Mouse (Mus musculus): ENCODE measurements around the gene Arhgef17. TPM values are rescaled to one million over a fixed set of nuclear protein-coding genes. Genes with fewer than 3 reads are reported as not detected.
"Not testable (repeated sequence)": the region's sequence is repeated elsewhere in the genome, so short reads cannot be mapped to it uniquely, and the experiment has no call there.

The Arhgef17 gene
- polyA plus RNA-seq, 1 experiment from 2014 or later: 10.7 TPM

GRCm38 (mm10) chr7:100847131-100847530 is 84.8 kb downstream of the Arhgef17 start:
- no peaks in the 10 kb centered on the region for H3K9me3 ChIP-seq (ENCODE audit: control insufficient read depth, low read length)
- H3K9ac ChIP-seq (ENCODE audit: low read length): no peak overlapping the region
- H3K27ac ChIP-seq (ENCODE audit: low read depth, low read length): no peak overlapping the region
- no peak for ATAC-seq (ENCODE audit: insufficient read depth, low FRiP score, low TSS enrichment)
- no peak overlapping the region for H3K4me3 ChIP-seq (ENCODE audit: low read depth, low read length)
- 90% methylated on average over 6 of the region's 6 CpGs for WGBS
- H3K36me3 ChIP-seq (ENCODE audit: control insufficient read depth, insufficient read depth, low read length): no peaks in the 10 kb centered on the region; the same call in 1 of the 2 replicates
- peaks cover 5% of the 10 kb centered on the region; the same call in 1 of the 2 replicates for H3K4me1 ChIP-seq (ENCODE audit: control insufficient read depth, insufficient read depth, low read length)
- no peaks in the 10 kb centered on the region for H3K27me3 ChIP-seq (ENCODE audit: control insufficient read depth, insufficient read depth, low read length)
- no peak for DNase-seq (ENCODE audit: low spot score)
- H3K4me2 ChIP-seq (ENCODE audit: low read depth): no peak overlapping the region

- not testable (repeated sequence) for H3K4me2 ChIP-seq (ENCODE audit: low read depth); DNase-seq (ENCODE audit: low spot score); H3K27me3 ChIP-seq (ENCODE audit: control insufficient read depth, insufficient read depth, low read length); H3K4me3 ChIP-seq (ENCODE audit: low read depth, low read length); H3K9me3 ChIP-seq (ENCODE audit: control insufficient read depth, low read length); H3K27ac ChIP-seq (ENCODE audit: low read depth, low read length); H3K36me3 ChIP-seq (ENCODE audit: control insufficient read depth, insufficient read depth, low read length); H3K4me1 ChIP-seq (ENCODE audit: control insufficient read depth, insufficient read depth, low read length); ATAC-seq (ENCODE audit: insufficient read depth, low FRiP score, low TSS enrichment); H3K9ac ChIP-seq (ENCODE audit: low read length)
- WGBS: 72% methylated on average over 7 of the region's 7 CpGs
Observed at GRCm38 (mm10) chr7:100846033-100846432, 85.9 kb downstream of the Arhgef17 start.

GRCm38 (mm10) chr7:100845412-100845811 is 86.5 kb downstream of the Arhgef17 start:
- DNase-seq (ENCODE audit: low spot score) (no peak), ATAC-seq (ENCODE audit: insufficient read depth, low FRiP score, low TSS enrichment) (no peak)
- no peaks in the 10 kb centered on the region for H3K4me1 ChIP-seq (ENCODE audit: control insufficient read depth, insufficient read depth, low read length)
- no peak overlapping the region for H3K9ac ChIP-seq (ENCODE audit: low read length)
- peaks cover 3% of the 10 kb centered on the region for H3K36me3 ChIP-seq (ENCODE audit: control insufficient read depth, insufficient read depth, low read length)
- no peak overlapping the region for H3K27ac ChIP-seq (ENCODE audit: low read depth, low read length)
- no peak overlapping the region for H3K4me3 ChIP-seq (ENCODE audit: low read depth, low read length)
- no peak overlapping the region for H3K4me2 ChIP-seq (ENCODE audit: low read depth)
- 33% methylated on average over 1 of the region's 1 CpGs for WGBS
- H3K9me3 ChIP-seq (ENCODE audit: control insufficient read depth, low read length): no peaks in the 10 kb centered on the region
- no peaks in the 10 kb centered on the region for H3K27me3 ChIP-seq (ENCODE audit: control insufficient read depth, insufficient read depth, low read length)

GRCm38 (mm10) chr7:100845026-100845400 is 86.9 kb downstream of the Arhgef17 start:
- H3K27ac ChIP-seq (ENCODE audit: low read depth, low read length): no peak overlapping the region
- no peak overlapping the region for H3K4me3 ChIP-seq (ENCODE audit: low read depth, low read length)
- no peaks in the 10 kb centered on the region for H3K9me3 ChIP-seq (ENCODE audit: control insufficient read depth, low read length)
- H3K27me3 ChIP-seq (ENCODE audit: control insufficient read depth, insufficient read depth, low read length): no peaks in the 10 kb centered on the region
- ATAC-seq (ENCODE audit: insufficient read depth, low FRiP score, low TSS enrichment) (no peak), DNase-seq (ENCODE audit: low spot score) (peak; percentile 6)
- no peaks in the 10 kb centered on the region for H3K4me1 ChIP-seq (ENCODE audit: control insufficient read depth, insufficient read depth, low read length)
- H3K4me2 ChIP-seq (ENCODE audit: low read depth): no peak overlapping the region
- peaks cover 3% of the 10 kb centered on the region for H3K36me3 ChIP-seq (ENCODE audit: control insufficient read depth, insufficient read depth, low read length)
- no peak overlapping the region for H3K9ac ChIP-seq (ENCODE audit: low read length)

- DNase-seq (ENCODE audit: low spot score) (peak; percentile 8), ATAC-seq (ENCODE audit: insufficient read depth, low FRiP score, low TSS enrichment) (no peak)
- Histone ChIP-seq H3K9ac (ENCODE audit: low read length) (no peak overlapping the region), H3K36me3 (ENCODE audit: control insufficient read depth, insufficient read depth, low read length) (peaks cover 3% of the 10 kb centered on the region), H3K4me3 (ENCODE audit: low read depth, low read length) (no peak overlapping the region), H3K27ac (ENCODE audit: low read depth, low read length) (no peak overlapping the region), H3K27me3 (ENCODE audit: control insufficient read depth, insufficient read depth, low read length) (no peaks in the 10 kb centered on the region), H3K4me2 (ENCODE audit: low read depth) (no peak overlapping the region), H3K4me1 (ENCODE audit: control insufficient read depth, insufficient read depth, low read length) (no peaks in the 10 kb centered on the region), H3K9me3 (ENCODE audit: control insufficient read depth, low read length) (no peaks in the 10 kb centered on the region)
- WGBS: 89% methylated on average over 2 of the region's 2 CpGs
Observed at GRCm38 (mm10) chr7:100844385-100845025, 87.4 kb downstream of the Arhgef17 start.

GRCm38 (mm10) chr7:100843866-100844265 is 88.0 kb downstream of the Arhgef17 start:
- Histone ChIP-seq H3K27me3 (ENCODE audit: control insufficient read depth, insufficient read depth, low read length) (no peaks in the 10 kb centered on the region), H3K27ac (ENCODE audit: low read depth, low read length) (no peak overlapping the region), H3K4me3 (ENCODE audit: low read depth, low read length) (no peak overlapping the region), H3K4me2 (ENCODE audit: low read depth) (no peak overlapping the region), H3K4me1 (ENCODE audit: control insufficient read depth, insufficient read depth, low read length) (no peaks in the 10 kb centered on the region), H3K36me3 (ENCODE audit: control insufficient read depth, insufficient read depth, low read length) (peaks cover 3% of the 10 kb centered on the region), H3K9ac (ENCODE audit: low read length) (no peak overlapping the region), H3K9me3 (ENCODE audit: control insufficient read depth, low read length) (no peaks in the 10 kb centered on the region)
- WGBS: 87% methylated on average over 2 of the region's 2 CpGs
- no peak for ATAC-seq (ENCODE audit: insufficient read depth, low FRiP score, low TSS enrichment)
- DNase-seq (ENCODE audit: low spot score): no peak

- DNase-seq (ENCODE audit: low spot score) (peak; percentile 6), ATAC-seq (ENCODE audit: insufficient read depth, low FRiP score, low TSS enrichment) (no peak)
- no peak overlapping the region for H3K9ac ChIP-seq (ENCODE audit: low read length)
- 92% methylated on average over 5 of the region's 5 CpGs for WGBS
- H3K4me2 ChIP-seq (ENCODE audit: low read depth): no peak overlapping the region
- H3K36me3 ChIP-seq (ENCODE audit: control insufficient read depth, insufficient read depth, low read length): peaks cover 3% of the 10 kb centered on the region
- no peaks in the 10 kb centered on the region for H3K27me3 ChIP-seq (ENCODE audit: control insufficient read depth, insufficient read depth, low read length)
- H3K9me3 ChIP-seq (ENCODE audit: control insufficient read depth, low read length): no peaks in the 10 kb centered on the region
- H3K4me1 ChIP-seq (ENCODE audit: control insufficient read depth, insufficient read depth, low read length): no peaks in the 10 kb centered on the region
- H3K27ac ChIP-seq (ENCODE audit: low read depth, low read length): no peak overlapping the region
- no peak overlapping the region for H3K4me3 ChIP-seq (ENCODE audit: low read depth, low read length)
Observed at GRCm38 (mm10) chr7:100842175-100842574, 89.7 kb downstream of the Arhgef17 start.

- Histone ChIP-seq H3K4me1 (ENCODE audit: control insufficient read depth, insufficient read depth, low read length) (no peaks in the 10 kb centered on the region), H3K4me2 (ENCODE audit: low read depth) (no peak overlapping the region), H3K27me3 (ENCODE audit: control insufficient read depth, insufficient read depth, low read length) (no peaks in the 10 kb centered on the region), H3K9me3 (ENCODE audit: control insufficient read depth, low read length) (no peaks in the 10 kb centered on the region), H3K27ac (ENCODE audit: low read depth, low read length) (no peak overlapping the region), H3K36me3 (ENCODE audit: control insufficient read depth, insufficient read depth, low read length) (peaks cover 3% of the 10 kb centered on the region), H3K4me3 (ENCODE audit: low read depth, low read length) (no peak overlapping the region), H3K9ac (ENCODE audit: low read length) (no peak overlapping the region)
- DNase-seq (ENCODE audit: low spot score): no peak
- no peak for ATAC-seq (ENCODE audit: insufficient read depth, low FRiP score, low TSS enrichment)
- 91% methylated on average over 6 of the region's 6 CpGs for WGBS
Observed at GRCm38 (mm10) chr7:100841608-100842007, 90.3 kb downstream of the Arhgef17 start.

GRCm38 (mm10) chr7:100840906-100841305 is 91.0 kb downstream of the Arhgef17 start:
- DNase-seq (ENCODE audit: low spot score) (peak; percentile 5), ATAC-seq (ENCODE audit: insufficient read depth, low FRiP score, low TSS enrichment) (no peak)
- Histone ChIP-seq H3K9me3 (ENCODE audit: control insufficient read depth, low read length) (no peaks in the 10 kb centered on the region), H3K27ac (ENCODE audit: low read depth, low read length) (no peak overlapping the region), H3K4me3 (ENCODE audit: low read depth, low read length) (no peak overlapping the region), H3K9ac (ENCODE audit: low read length) (no peak overlapping the region), H3K4me2 (ENCODE audit: low read depth) (no peak overlapping the region), H3K36me3 (ENCODE audit: control insufficient read depth, insufficient read depth, low read length) (peaks cover 5% of the 10 kb centered on the region), H3K4me1 (ENCODE audit: control insufficient read depth, insufficient read depth, low read length) (no peaks in the 10 kb centered on the region), H3K27me3 (ENCODE audit: control insufficient read depth, insufficient read depth, low read length) (no peaks in the 10 kb centered on the region)
- 98% methylated on average over 1 of the region's 1 CpGs for WGBS

Data from neural tube, embryonic 11.5 days (tissue).